Mouse (Mus musculus) cortical plate, adult 2 months (tissue): ENCODE measurements at regions not wholly inside any gene's neighbourhood (a gene's known extent, or its start where the extent isn't known, plus 50 kb on each side); places are given as distances from the start of the nearest gene placed in this dataset.

Experiments used
- CTCF ChIP-seq: fragments of 200-500 bp; IDR thresholded peaks from 2 replicates; pipeline ENCODE4 v1.5.1; 2011; ENCODE audit warnings: mild to moderate bottlenecking, control low read depth, low read length; ENCODE audit not compliant: insufficient read depth; ENCODE audit errors: extremely low read depth
- POLR2A ChIP-seq: fragments of 200-500 bp; IDR thresholded peaks from 2 replicates; pipeline ENCODE4 v1.6.1; 2011; ENCODE audit warnings: mild to moderate bottlenecking, low read length, control low read depth; ENCODE audit not compliant: insufficient read depth; ENCODE audit errors: extremely low read depth

GRCm38 (mm10) chr2:174547701-174548100 is 74.8 kb upstream of the Prelid3b start:
- no peak for TF ChIP-seq CTCF
- no peak for TF ChIP-seq POLR2A
